Mouse (Mus musculus): ENCODE data around the gene Gm19402.

- TF ChIP-seq POLR2A (IDR thresholded peaks at IDR 0.05; ENCODE audit: extremely low read depth, insufficient read depth, low read length): no peak
- TF ChIP-seq CTCF (IDR thresholded peaks at IDR 0.05; ENCODE audit: extremely low read depth, insufficient read depth, low read length): no peak
Measured at GRCm38 (mm10) chr10:77667402-77667801, 23.2 kb downstream of the Gm19402 start.
